Mouse (Mus musculus) kidney, embryonic 14.5 days (tissue): ENCODE data around the gene Polr3gl. TPM values are rescaled to one million over a fixed set of nuclear protein-coding genes. Genes with fewer than 3 reads are reported as not detected.

Experiments
- ATAC-seq: fragments of 200-750 bp; cut with Nextera tagmentation; 2 replicates; pipeline ENCODE4 v1.8.0; 2017; ENCODE audit warnings: moderate number of reproducible peaks, mild to moderate bottlenecking, moderate TSS enrichment, moderate library complexity; ENCODE audit not compliant: low FRiP score, low TSS enrichment
- H3K27ac ChIP-seq: fragments of 300-500 bp; sonication (generic); 2 replicates; pipeline ENCODE4 v1.5.1; 2014; ENCODE audit warnings: low read depth, mild to moderate bottlenecking, low read length, moderate library complexity, mixed read lengths
- H3K27me3 ChIP-seq: fragments of 300-500 bp; sonication (generic); 2 replicates; pipeline ENCODE4 v1.6.1; 2014; ENCODE audit warnings: mild to moderate bottlenecking, low read length; ENCODE audit not compliant: control insufficient read depth, insufficient read depth
- H3K36me3 ChIP-seq: fragments of 300-500 bp; sonication (generic); 2 replicates; pipeline ENCODE4 v1.6.1; 2014; ENCODE audit warnings: low read length, mixed read lengths; ENCODE audit not compliant: control insufficient read depth, insufficient read depth
- H3K4me1 ChIP-seq: fragments of 300-500 bp; sonication (generic); 2 replicates; pipeline ENCODE4 v1.6.1; 2014; ENCODE audit warnings: low read length, mixed read lengths; ENCODE audit not compliant: control insufficient read depth, insufficient read depth
- H3K4me2 ChIP-seq: fragments of 300-500 bp; sonication (generic); replicated peaks from 2 replicates; pipeline ENCODE4 v1.6.1; 2014; ENCODE audit warnings: low read depth, mild to moderate bottlenecking, low read length
- H3K4me3 ChIP-seq: fragments of 300-500 bp; sonication (generic); 2 replicates; pipeline ENCODE4 v1.5.1; 2014; ENCODE audit warnings: mild to moderate bottlenecking, low read length
- H3K9ac ChIP-seq: fragments of 300-500 bp; sonication (generic); 2 replicates; pipeline ENCODE4 v1.6.1; 2014; ENCODE audit warnings: low read depth, mild to moderate bottlenecking, low read length, moderate library complexity
- H3K9me3 ChIP-seq: fragments of 300-500 bp; sonication (generic); 2 replicates; pipeline ENCODE4 v1.6.1; 2016; ENCODE audit warnings: low read length; ENCODE audit not compliant: control insufficient read depth
- WGBS: fragments of 180-500 bp; shearing (Covaris S2); extraction: QIAGEN DNeasy Blood & Tissue Kit; methylation state at CpG from one replicate; pipeline ENCODE4 v1.1.7; 2014; 5-methylcytosine and 5-hydroxymethylcytosine counted together
- polyA plus RNA-seq: library from polyadenylated mRNA; unstranded; fragments of >200 nt; fragmentation: Nextera tagmentation; extraction: Ambion mirVana; gene quantifications from 2 replicates; pipeline ENCODE4 v1.2.1, GENCODE M21; 2014

The Polr3gl gene
- polyA plus RNA-seq, 1 experiment from 2014 or later: 22.3 TPM

DNA sequence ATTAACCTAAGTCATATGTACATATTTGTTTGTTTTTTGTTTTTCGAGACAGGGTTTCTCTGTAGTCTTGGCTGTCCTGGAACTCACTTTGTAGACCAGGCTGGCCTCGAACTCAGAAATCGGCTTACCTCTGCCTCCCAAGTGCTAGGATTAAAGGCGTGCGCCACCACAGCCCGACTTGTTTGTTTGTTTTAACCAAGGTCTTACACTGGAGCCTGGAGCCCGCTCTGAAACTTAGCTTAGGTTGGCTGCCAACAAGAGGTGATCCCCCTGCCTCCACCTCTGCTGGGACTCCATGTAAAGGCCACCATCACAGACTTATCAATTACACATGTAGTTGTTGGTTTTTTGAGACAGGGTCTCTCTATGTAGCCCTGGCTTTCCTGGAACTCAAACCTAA, 45.2 kb downstream of the Polr3gl start:
- H3K4me2 ChIP-seq: no peak overlapping the region
- peaks cover 5% of the 10 kb centered on the region; the same call in 1 of the 2 replicates for H3K4me1 ChIP-seq
- no peak overlapping the region for H3K27ac ChIP-seq
- ATAC-seq: no peak
- H3K36me3 ChIP-seq: no peaks in the 10 kb centered on the region
- 85% methylated on average over 7 of the region's 7 CpGs for WGBS
- no peaks in the 10 kb centered on the region for H3K27me3 ChIP-seq
- H3K9me3 ChIP-seq: no peaks in the 10 kb centered on the region
- H3K9ac ChIP-seq: no peak overlapping the region
- no peak overlapping the region for H3K4me3 ChIP-seq

DNA sequence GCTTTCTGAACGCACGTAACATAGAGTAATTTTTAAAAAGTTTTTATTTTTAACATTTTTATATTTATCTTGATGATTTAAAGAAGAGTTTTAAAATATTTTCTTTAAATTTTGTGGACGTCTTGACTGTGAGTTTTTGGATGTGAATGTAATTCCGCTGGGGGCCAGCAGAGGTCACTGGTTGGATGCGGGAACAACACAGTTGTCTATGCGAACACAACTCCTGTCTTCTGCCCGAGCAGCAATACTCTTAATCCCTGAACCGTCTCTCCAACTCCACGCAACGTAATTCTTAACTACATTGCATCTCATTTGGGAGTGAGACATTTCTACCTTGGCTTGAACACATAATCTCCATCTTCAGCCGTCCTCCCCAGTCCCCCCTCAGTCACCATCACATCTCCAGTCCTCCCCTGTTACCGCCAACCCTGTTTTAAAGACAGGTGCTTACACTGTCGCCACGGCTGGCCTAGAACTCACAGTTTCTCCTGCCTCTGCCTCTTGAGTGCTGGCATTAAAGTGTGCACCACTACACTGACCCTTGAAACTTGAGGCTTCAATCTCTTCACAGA, 46.5 kb downstream of the Polr3gl start:
- 10% methylated on average over 14 of the region's 14 CpGs for WGBS
- Histone ChIP-seq H3K4me2 (no peak overlapping the region; the same call in 1 of the 2 replicates), H3K9ac (no peak overlapping the region), H3K27me3 (no peaks in the 10 kb centered on the region), H3K4me1 (peaks cover 5% of the 10 kb centered on the region; the same call in 1 of the 2 replicates), H3K27ac (no peak overlapping the region), H3K9me3 (no peaks in the 10 kb centered on the region), H3K4me3 (no peak overlapping the region), H3K36me3 (no peaks in the 10 kb centered on the region)
- peak; percentile 45 for ATAC-seq

GRCm38 (mm10) chr3:96546880-96547279, 47.1 kb downstream of the Polr3gl start:
- no peaks in the 10 kb centered on the region for H3K36me3 ChIP-seq
- no peak overlapping the region for H3K27ac ChIP-seq
- H3K9me3 ChIP-seq: no peaks in the 10 kb centered on the region
- H3K27me3 ChIP-seq: no peaks in the 10 kb centered on the region
- H3K4me2 ChIP-seq: no peak overlapping the region
- 51% methylated on average over 4 of the region's 4 CpGs for WGBS
- no peak overlapping the region for H3K4me3 ChIP-seq
- ATAC-seq: no peak
- peaks cover 5% of the 10 kb centered on the region; the same call in 1 of the 2 replicates for H3K4me1 ChIP-seq
- no peak overlapping the region for H3K9ac ChIP-seq

- Histone ChIP-seq H3K27me3 (no peaks in the 10 kb centered on the region), H3K27ac (no peak overlapping the region), H3K4me2 (no peak overlapping the region), H3K9ac (no peak overlapping the region), H3K9me3 (no peaks in the 10 kb centered on the region), H3K4me1 (no peaks in the 10 kb centered on the region), H3K36me3 (no peaks in the 10 kb centered on the region), H3K4me3 (no peak overlapping the region)
- ATAC-seq: no peak
- WGBS: 48% methylated on average over 1 of the region's 1 CpGs
Measured at GRCm38 (mm10) chr3:96545565-96545964, 48.4 kb downstream of the Polr3gl start.

GRCm38 (mm10) chr3:96543345-96543744, 50.6 kb downstream of the Polr3gl start:
- Histone ChIP-seq H3K4me1 (no peaks in the 10 kb centered on the region), H3K9ac (no peak overlapping the region), H3K4me2 (no peak overlapping the region), H3K9me3 (no peaks in the 10 kb centered on the region), H3K4me3 (no peak overlapping the region), H3K27me3 (no peaks in the 10 kb centered on the region), H3K36me3 (no peaks in the 10 kb centered on the region), H3K27ac (no peak overlapping the region)
- no peak for ATAC-seq
- WGBS: 74% methylated on average over 11 of the region's 11 CpGs

DNA sequence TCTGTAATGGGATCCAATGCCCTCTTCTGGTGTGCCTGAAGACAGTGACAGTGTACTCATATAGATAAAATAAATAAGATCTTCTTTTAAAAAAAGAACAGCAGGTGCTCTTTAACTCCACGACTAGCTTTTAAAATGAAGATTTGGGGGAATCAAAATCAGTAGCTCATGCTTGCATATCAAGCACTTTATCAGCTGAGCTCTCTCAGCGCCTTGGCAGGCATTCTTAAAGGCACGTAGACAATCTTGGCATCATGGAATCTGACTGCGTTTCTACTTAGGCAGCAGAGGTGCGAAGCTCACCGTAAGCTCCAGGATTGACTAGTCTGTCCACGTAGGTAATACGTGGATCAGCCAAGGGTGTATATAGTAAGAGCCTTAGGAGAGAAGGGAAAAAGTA, 51.4 kb downstream of the Polr3gl start:
- no peaks in the 10 kb centered on the region for H3K9me3 ChIP-seq
- H3K4me3 ChIP-seq: no peak overlapping the region
- no peaks in the 10 kb centered on the region for H3K27me3 ChIP-seq
- 87% methylated on average over 8 of the region's 8 CpGs for whole genome bisulfite sequencing
- H3K36me3 ChIP-seq: no peaks in the 10 kb centered on the region
- no peak overlapping the region for H3K9ac ChIP-seq
- H3K27ac ChIP-seq: no peak overlapping the region
- H3K4me2 ChIP-seq: no peak overlapping the region
- no peaks in the 10 kb centered on the region for H3K4me1 ChIP-seq
- ATAC-seq: no peak

DNA sequence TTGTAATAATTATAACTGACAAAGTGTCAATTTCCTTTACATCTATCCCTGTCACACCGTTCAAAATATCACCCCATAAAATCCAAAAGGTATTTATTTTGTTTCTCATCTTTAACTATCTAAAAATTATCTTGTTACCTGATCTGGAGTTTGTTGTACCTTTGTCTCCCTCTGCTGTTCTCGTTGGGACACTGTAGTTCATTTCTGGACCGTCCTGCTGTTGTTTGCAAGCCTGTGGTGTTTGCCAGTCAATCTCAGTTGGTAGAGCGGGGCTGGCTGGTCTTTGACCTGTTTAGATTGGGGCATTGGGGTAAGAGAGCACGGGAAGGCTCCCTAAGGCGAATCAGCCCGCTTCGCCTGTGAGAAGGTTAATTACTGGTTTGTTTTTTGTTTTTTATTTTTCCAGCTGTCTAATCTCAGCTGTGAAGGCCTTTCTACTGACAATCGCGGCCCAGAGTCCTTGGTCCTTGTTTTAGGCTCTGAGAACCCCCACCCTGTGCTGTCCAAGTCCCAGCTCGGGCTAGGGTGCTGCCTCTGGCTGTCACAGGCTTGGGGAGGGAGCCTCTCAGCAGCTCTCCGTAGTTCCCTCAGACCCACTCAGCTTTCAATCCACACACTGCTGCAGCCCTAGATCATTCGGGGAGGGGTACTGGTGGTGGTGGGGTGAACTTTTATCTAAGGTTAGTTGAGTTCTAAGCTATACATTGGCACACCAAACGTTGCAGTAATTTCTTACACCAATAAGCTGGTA, 52.5 kb downstream of the Polr3gl start:
- Histone ChIP-seq H3K4me1 (no peaks in the 10 kb centered on the region), H3K27ac (no peak overlapping the region), H3K9ac (no peak overlapping the region), H3K36me3 (no peaks in the 10 kb centered on the region), H3K27me3 (no peaks in the 10 kb centered on the region), H3K4me2 (no peak overlapping the region), H3K9me3 (no peaks in the 10 kb centered on the region), H3K4me3 (no peak overlapping the region)
- 20% methylated on average over 14 of the region's 14 CpGs for WGBS
- ATAC-seq: no peak

DNA sequence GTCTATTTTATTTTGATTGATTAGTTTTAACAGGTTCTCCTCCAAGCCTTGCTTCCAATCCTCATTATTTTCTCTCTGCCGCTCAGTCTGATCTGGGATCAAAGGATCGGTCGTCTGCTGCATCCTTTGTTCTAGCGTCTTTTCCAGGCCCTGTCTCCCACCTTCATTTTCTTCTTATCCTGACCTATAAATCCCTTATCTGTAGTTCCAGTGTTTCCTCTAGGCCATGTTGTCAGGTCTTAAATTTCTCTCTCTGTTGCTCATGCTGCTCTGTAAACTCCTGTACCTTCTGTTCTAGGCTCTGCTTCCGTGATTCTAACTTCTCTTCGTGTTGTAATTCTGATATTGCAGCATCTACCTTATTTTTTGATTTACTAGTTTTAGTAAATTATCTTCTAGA, 53.2 kb downstream of the Polr3gl start:
- H3K27ac ChIP-seq: no peak overlapping the region
- no peaks in the 10 kb centered on the region for H3K27me3 ChIP-seq
- no peak overlapping the region for H3K4me3 ChIP-seq
- no peak overlapping the region for H3K4me2 ChIP-seq
- H3K4me1 ChIP-seq: no peaks in the 10 kb centered on the region
- no peak for ATAC-seq
- WGBS: 34% methylated on average over 6 of the region's 6 CpGs
- H3K36me3 ChIP-seq: no peaks in the 10 kb centered on the region
- H3K9ac ChIP-seq: no peak overlapping the region
- no peaks in the 10 kb centered on the region for H3K9me3 ChIP-seq

- Histone ChIP-seq H3K36me3 (no peaks in the 10 kb centered on the region), H3K4me2 (no peak overlapping the region), H3K9ac (no peak overlapping the region), H3K4me1 (no peaks in the 10 kb centered on the region), H3K27me3 (no peaks in the 10 kb centered on the region), H3K27ac (no peak overlapping the region), H3K4me3 (no peak overlapping the region), H3K9me3 (no peaks in the 10 kb centered on the region)
- ATAC-seq: no peak
- 64% methylated on average over 2 of the region's 2 CpGs for WGBS
Measured at GRCm38 (mm10) chr3:96539316-96539715, 54.7 kb downstream of the Polr3gl start.
